In the genomic region with DNA sequence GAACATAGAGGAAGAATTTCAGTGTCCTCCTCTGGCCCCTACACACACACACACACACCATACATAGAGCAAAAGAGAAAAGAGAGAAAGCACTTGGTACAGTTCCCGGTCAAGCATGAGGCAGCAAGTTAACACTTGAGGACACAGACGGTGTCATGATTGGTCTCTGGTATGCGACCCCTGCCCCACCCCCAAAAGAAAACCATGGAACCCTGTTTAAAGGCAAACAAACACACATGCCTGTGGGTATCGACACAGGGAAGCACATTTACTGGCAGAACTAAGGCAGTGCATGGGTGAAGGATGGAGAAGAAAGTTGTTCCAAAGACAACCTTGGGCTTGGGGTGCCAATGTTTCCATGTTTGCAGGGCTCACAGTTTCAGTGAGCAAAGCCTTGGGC, we compare ENCODE assay signal across 25 mouse cellular contexts.
DNase-seq lines count a peak whose midpoint lies in the region; ATAC-seq and TF ChIP-seq lines count a peak whose summit lies in the region.
"Had no signal": no experiment of that assay in that cellular context is flagged by ENCODE, and none has a peak within 500 bp of the region (broad histone marks: within the 10 kb centered on the region; RNA-seq: fewer than 3 reads in every experiment).

No protein-coding gene starts in this region.

- H3K27ac ChIP-seq in heart, adult 2 months, result no peak overlapping the region
- 0 out of 2 replicates have a peak overlapping the region, but pooled peaks have one; percentile 1 for H3K27ac ChIP-seq in kidney, adult 2 months (ENCODE audit: insufficient read depth, low read depth, low read length)
- no peak overlapping the region for H3K27ac ChIP-seq in forebrain, postnatal 0 days (ENCODE audit: low read depth, low read length)
- H3K27ac ChIP-seq: embryonic facial prominence, embryonic 12.5 days; embryonic facial prominence, embryonic 15.5 days; heart, embryonic 15.5 days; hindbrain, embryonic 13.5 days; intestine, embryonic 15.5 days had no signal

- DNase-seq in heart, adult 11 months, result peak; percentile 79
- no peak for DNase-seq in heart, adult 2 months
- no peak for DNase-seq in kidney, adult 2 months
- DNase-seq in kidney, adult 18-20 months, result no peak
- peak; percentile 34 for DNase-seq in Muller cell, postnatal 12 days (ENCODE audit: inconsistent ontology term)
- DNase-seq in adipocyte (ENCODE audit: low spot score), result peak; percentile 39
- no peak for DNase-seq in spleen, postnatal 10 days (ENCODE audit: low spot score in 2 of 2)
- DNase-seq in forebrain, postnatal 0 days, result no peak
- DNase-seq: adrenal gland, postnatal 10 days; adrenal gland, postnatal 36 days; cerebellum, adult 18-20 months; cerebellum, adult 9-10 months; cerebellum, postnatal 14 days; gastrocnemius, postnatal 25 days; heart, postnatal 14 days; heart, postnatal 4 days had no signal

- 68% methylated on average over 4 of the region's 4 CpGs for WGBS in heart, adult 2 months
- 36% methylated on average over 4 of the region's 4 CpGs for WGBS in kidney, adult 2 months
- WGBS in forebrain, postnatal 0 days, result 75% methylated on average over 4 of the region's 4 CpGs

- TF ChIP-seq POLR2A in heart, adult 2 months (IDR thresholded peaks at IDR 0.05; ENCODE audit: insufficient read depth, low read depth, low read length), result no peak
- TF ChIP-seq POLR2A in kidney, adult 2 months (IDR thresholded peaks at IDR 0.05; ENCODE audit: low read depth, low read length), result no peak

- H3K4me3 ChIP-seq in heart, adult 2 months, result no peak overlapping the region
- no peak overlapping the region for H3K4me3 ChIP-seq in kidney, adult 2 months (ENCODE audit: insufficient read depth, low read depth, low read length)
- no peak overlapping the region for H3K4me3 ChIP-seq in forebrain, postnatal 0 days (ENCODE audit: low read depth, low read length)
- H3K4me3 ChIP-seq: embryonic facial prominence, embryonic 12.5 days; embryonic facial prominence, embryonic 15.5 days; heart, embryonic 12.5 days; heart, embryonic 15.5 days; hindbrain, embryonic 13.5 days; intestine, embryonic 15.5 days had no signal

- no peak for ATAC-seq in forebrain, postnatal 0 days
- ATAC-seq: activated CD4-positive, CD25-positive, alpha-beta regulatory T cell, adult 4 months; forebrain, embryonic 14.5 days; hindbrain, embryonic 16.5 days; intestine, embryonic 15.5 days had no signal

- intact Hi-C loops in heart, adult 2 months (cut with DNase I), result no loop called here

- H3K4me1 ChIP-seq in heart, adult 2 months (ENCODE audit: control insufficient read depth, insufficient read depth, low read length), result peaks cover 9% of the 10 kb centered on the region
- H3K4me1 ChIP-seq in kidney, adult 2 months (ENCODE audit: control insufficient read depth, insufficient read depth, low read length), result peaks cover 37% of the 10 kb centered on the region
- no peaks in the 10 kb centered on the region; the same call in 1 of the 2 replicates for H3K4me1 ChIP-seq in forebrain, postnatal 0 days (ENCODE audit: insufficient read depth)

- H3K27me3 ChIP-seq in heart, adult 2 months (ENCODE audit: control insufficient read depth, insufficient read depth, low read length), result no peaks in the 10 kb centered on the region
- H3K27me3 ChIP-seq in kidney, adult 2 months (replicated peaks; ENCODE audit: control insufficient read depth, insufficient read depth, low read length), result no peaks in the 10 kb centered on the region
- no peaks in the 10 kb centered on the region for H3K27me3 ChIP-seq in forebrain, postnatal 0 days (ENCODE audit: insufficient read depth, low read length)
- H3K27me3 ChIP-seq: embryonic facial prominence, embryonic 12.5 days; embryonic facial prominence, embryonic 15.5 days; heart, embryonic 12.5 days; heart, embryonic 15.5 days; hindbrain, embryonic 13.5 days; intestine, embryonic 15.5 days had no signal

- peaks cover 3% of the 10 kb centered on the region; the same call in 1 of the 2 replicates for H3K79me2 ChIP-seq in heart, adult 2 months (replicated peaks; ENCODE audit: control insufficient read depth, insufficient read depth, low read length)

- H3K9ac ChIP-seq in heart, adult 2 months (ENCODE audit: low read depth, low read length), result no peak overlapping the region
- H3K9ac ChIP-seq in forebrain, postnatal 0 days, result no peak overlapping the region
- H3K9ac ChIP-seq: embryonic facial prominence, embryonic 12.5 days; embryonic facial prominence, embryonic 15.5 days; heart, embryonic 12.5 days; heart, embryonic 15.5 days; hindbrain, embryonic 13.5 days; intestine, embryonic 15.5 days had no signal

- H3K36me3 ChIP-seq in heart, adult 2 months (ENCODE audit: control insufficient read depth, insufficient read depth, low read length), result peaks cover 7% of the 10 kb centered on the region; the same call in 1 of the 2 replicates
- H3K36me3 ChIP-seq in kidney, adult 2 months (ENCODE audit: control insufficient read depth, insufficient read depth, low read length), result no peaks in the 10 kb centered on the region; the same call in 1 of the 2 replicates
- H3K36me3 ChIP-seq in forebrain, postnatal 0 days (ENCODE audit: insufficient read depth), result no peaks in the 10 kb centered on the region
- H3K36me3 ChIP-seq: embryonic facial prominence, embryonic 12.5 days; embryonic facial prominence, embryonic 15.5 days; heart, embryonic 12.5 days; heart, embryonic 15.5 days; hindbrain, embryonic 13.5 days; intestine, embryonic 15.5 days had no signal

- H3K9me3 ChIP-seq in forebrain, postnatal 0 days (ENCODE audit: low read length), result no peaks in the 10 kb centered on the region
- H3K9me3 ChIP-seq: embryonic facial prominence, embryonic 12.5 days; embryonic facial prominence, embryonic 15.5 days; heart, embryonic 12.5 days; heart, embryonic 15.5 days; hindbrain, embryonic 13.5 days; intestine, embryonic 15.5 days had no signal

- no peak overlapping the region for H3K4me2 ChIP-seq in forebrain, postnatal 0 days (ENCODE audit: low read depth)
- H3K4me2 ChIP-seq: embryonic facial prominence, embryonic 12.5 days; embryonic facial prominence, embryonic 15.5 days; heart, embryonic 12.5 days; heart, embryonic 15.5 days; hindbrain, embryonic 13.5 days; intestine, embryonic 15.5 days had no signal

- TF ChIP-seq EP300 in heart, adult 2 months (IDR thresholded peaks at IDR 0.05; ENCODE audit: insufficient read depth, low read depth, low read length), result no peak

- TF ChIP-seq CTCF in heart, adult 2 months (IDR thresholded peaks at IDR 0.05), result no peak
- TF ChIP-seq CTCF in kidney, adult 2 months (conservative IDR thresholded peaks at IDR 0.05; ENCODE audit: insufficient read depth, insufficient read length, low read depth, low read length), result no peak
- no peak for TF ChIP-seq CTCF in forebrain, postnatal 0 days (IDR thresholded peaks at IDR 0.05; ENCODE audit: low read depth)

Comparison
In these comparisons a context has a peak if more than half of its experiments do, and no peak if none do; other contexts are left out.
1. DNase-seq: peak in heart, adult 11 months (single experiment), Muller cell, postnatal 12 days (single experiment) and adipocyte (single experiment); none in heart, adult 2 months (0 of 2), kidney, adult 2 months (single experiment), kidney, adult 18-20 months (single experiment), spleen, postnatal 10 days (0 of 2) and forebrain, postnatal 0 days (single experiment).